Mouse (Mus musculus) frontal cortex, postnatal 14 days (tissue): ENCODE measurements at regions not wholly inside any gene's neighbourhood (a gene's known extent, or its start where the extent isn't known, plus 50 kb on each side); places are given as distances from the start of the nearest gene placed in this dataset.

ENCODE experiments used
- DNase-seq, 2 experiments: peaks; one replicate each; pipeline ENCODE4 v3.0.0; 2022; ENCODE audit warnings: low spot score in 2 of 2

- DNase-seq: peak in 1 of 2 experiments; percentile 23
Observed at GRCm38 (mm10) chr11:64776691-64777090, 202.1 kb upstream of the Elac2 start.

- no peak for DNase-seq
Observed at GRCm38 (mm10) chr11:64800246-64801121, 178.4 kb upstream of the Elac2 start.

GRCm38 (mm10) chr11:64801351-64801750 lies 177.5 kb upstream of the Elac2 start:
- DNase-seq: no peak

GRCm38 (mm10) chr11:64805567-64805966 lies 173.3 kb upstream of the Elac2 start:
- DNase-seq: no peak

GRCm38 (mm10) chr11:64812408-64812807 lies 166.4 kb upstream of the Elac2 start:
- no peak for DNase-seq

GRCm38 (mm10) chr11:64829429-64829828 lies 149.4 kb upstream of the Elac2 start:
- no peak for DNase-seq

GRCm38 (mm10) chr11:64832453-64832852 lies 146.4 kb upstream of the Elac2 start:
- DNase-seq: no peak

- no peak for DNase-seq
Observed at GRCm38 (mm10) chr11:64833786-64834185, 145.1 kb upstream of the Elac2 start.

GRCm38 (mm10) chr11:64836771-64837170 lies 142.1 kb upstream of the Elac2 start:
- DNase-seq: no peak

GRCm38 (mm10) chr11:64841092-64841491 lies 137.7 kb upstream of the Elac2 start:
- DNase-seq: no peak

GRCm38 (mm10) chr11:64842775-64843530 lies 135.9 kb upstream of the Elac2 start:
- no peak for DNase-seq

- DNase-seq: no peak
Observed at GRCm38 (mm10) chr11:64846577-64847147, 132.2 kb upstream of the Elac2 start.

GRCm38 (mm10) chr11:64859636-64860035 lies 119.2 kb upstream of the Elac2 start:
- DNase-seq: no peak

GRCm38 (mm10) chr11:64880674-64881073 lies 98.2 kb upstream of the Elac2 start:
- no peak for DNase-seq

GRCm38 (mm10) chr11:64884518-64884917 lies 94.3 kb upstream of the Elac2 start:
- no peak for DNase-seq

- DNase-seq: no peak
Observed at GRCm38 (mm10) chr11:64889335-64890020, 89.4 kb upstream of the Elac2 start.

GRCm38 (mm10) chr11:64890776-64891175 lies 88.1 kb upstream of the Elac2 start:
- no peak for DNase-seq

GRCm38 (mm10) chr11:64895804-64896466 lies 82.9 kb upstream of the Elac2 start:
- DNase-seq: peak in 1 of 2 experiments; percentile 4

- DNase-seq: peak; percentile 62 to 75
Observed at GRCm38 (mm10) chr11:64898758-64899586, 79.9 kb upstream of the Elac2 start.

GRCm38 (mm10) chr11:64899587-64900278 lies 79.1 kb upstream of the Elac2 start:
- DNase-seq: no peak
